Mouse (Mus musculus) heart, postnatal 25 days (tissue): ENCODE measurements at regions not wholly inside any gene's neighbourhood (a gene's known extent, or its start where the extent isn't known, plus 50 kb on each side); places are given as distances from the start of the nearest gene placed in this dataset.

Experiments
- DNase-seq: peaks from one replicate; pipeline ENCODE4 v3.0.0; 2022; ENCODE audit warnings: low spot score
- intact Hi-C: fragments of 180-260 bp; cut with DNase I; formaldehyde crosslinking; loops from one replicate; pipeline ENCODE4 v1.15.1; 2025

DNA sequence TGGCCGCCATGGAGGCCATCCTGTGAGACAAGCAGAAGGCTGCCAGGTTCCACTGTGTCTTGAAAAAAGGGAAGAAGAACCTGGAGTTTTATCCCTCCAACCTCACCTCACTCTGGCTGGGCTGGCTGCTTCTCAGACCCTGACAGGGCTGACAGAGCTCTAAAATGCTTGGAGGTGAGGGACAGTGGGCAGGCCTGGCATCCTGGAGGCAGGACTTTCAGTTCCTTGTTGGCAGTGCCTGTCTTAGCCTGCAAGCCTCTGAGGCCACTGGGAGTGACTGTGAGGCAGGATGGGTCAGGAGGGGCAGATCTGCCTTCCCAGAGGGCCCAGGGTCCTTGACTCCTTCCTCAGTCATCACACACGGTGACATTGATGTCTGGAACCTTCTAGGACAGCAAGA lies 66.3 kb upstream of the Ercc6l2 start:
- DNase-seq, result no peak
- intact Hi-C loops, result no loop called here

DNA sequence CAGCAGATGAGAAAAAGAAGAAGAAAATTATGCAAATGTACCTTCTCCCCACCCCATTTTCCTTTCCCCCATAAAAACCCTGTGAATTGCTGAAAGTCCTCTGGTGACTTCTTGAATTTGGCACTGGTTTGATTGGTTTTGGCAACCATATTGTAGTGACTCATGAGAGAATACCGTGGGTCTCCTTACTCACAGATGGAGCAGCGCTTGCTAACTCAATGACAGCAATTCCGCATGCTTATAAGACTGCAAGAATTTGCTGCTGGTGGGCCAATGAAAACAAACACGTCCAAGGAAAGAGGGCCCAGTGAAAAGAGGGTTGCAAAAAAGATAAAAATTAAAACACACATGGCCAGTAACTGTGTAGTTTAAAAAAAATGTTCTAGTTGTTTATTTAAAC lies 65.0 kb upstream of the Ercc6l2 start:
- intact Hi-C loops, result no loop called here
- DNase-seq, result peak; percentile 51

DNA sequence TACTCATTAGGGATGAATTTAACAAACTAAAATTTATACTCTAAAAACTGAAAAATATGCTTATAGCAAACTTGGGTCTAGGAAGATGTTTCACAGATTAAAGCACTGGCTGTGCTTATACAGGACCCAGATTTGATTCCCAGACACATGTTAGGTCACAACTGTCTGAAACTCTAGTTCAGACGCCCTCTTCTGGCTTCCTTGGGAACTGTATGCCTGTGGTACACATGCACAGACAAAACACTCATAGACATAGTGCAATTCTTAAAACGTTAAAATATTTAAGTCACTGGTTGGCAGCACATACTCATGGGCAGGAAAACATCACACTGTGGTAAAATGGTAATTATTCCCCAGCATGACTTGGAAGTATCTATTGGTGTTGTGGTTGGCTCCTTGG lies 63.8 kb upstream of the Ercc6l2 start:
- intact Hi-C loops, result no loop called here
- no peak for DNase-seq

DNA sequence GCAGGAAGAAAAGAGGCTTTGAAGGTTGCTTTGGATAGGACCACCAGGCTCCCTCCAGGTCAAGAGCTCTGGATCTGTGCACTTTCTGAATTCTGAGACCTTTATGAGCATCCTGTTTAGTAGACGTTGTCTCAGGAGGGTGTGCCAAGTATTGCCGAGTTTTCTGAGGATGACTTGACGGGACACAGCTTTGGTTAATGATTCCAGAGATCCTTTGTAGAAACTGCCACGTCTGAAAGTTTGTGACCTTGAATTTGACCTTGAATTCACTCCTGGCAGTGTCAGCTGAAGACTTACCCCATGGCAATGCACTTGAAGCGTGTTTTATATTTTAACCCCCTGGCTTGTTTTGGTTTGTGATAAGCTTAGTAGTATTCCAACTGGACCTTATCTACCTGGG lies 58.0 kb upstream of the Ercc6l2 start:
- no peak for DNase-seq
- intact Hi-C loops, result no loop called here

DNA sequence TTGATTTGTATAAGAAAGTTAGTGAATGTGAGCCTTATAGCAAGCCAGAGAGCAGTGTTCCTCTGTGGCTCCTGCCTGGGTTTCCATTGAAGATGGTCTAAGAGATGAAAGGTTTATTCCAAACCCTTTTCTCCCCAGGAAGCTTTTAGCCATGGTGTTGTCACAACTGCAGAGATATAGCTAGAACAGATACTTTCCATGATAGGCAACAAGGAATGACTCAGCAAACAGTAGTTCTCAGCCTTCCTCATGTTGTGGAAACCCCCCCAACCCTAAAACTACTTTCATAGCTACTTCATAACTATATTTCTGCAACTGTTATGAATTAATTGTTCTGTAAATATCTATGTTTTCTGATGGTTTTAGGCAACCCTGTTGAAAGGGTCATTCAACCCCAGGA lies 53.5 kb upstream of the Ercc6l2 start:
- no peak for DNase-seq
- intact Hi-C loops, result no loop called here
